Mouse (Mus musculus): ENCODE measurements around the gene St3gal2.
"Not testable (repeated sequence)": the region's sequence is repeated elsewhere in the genome, so short reads cannot be mapped to it uniquely, and the experiment has no call there.

St3gal2 gene

DNA sequence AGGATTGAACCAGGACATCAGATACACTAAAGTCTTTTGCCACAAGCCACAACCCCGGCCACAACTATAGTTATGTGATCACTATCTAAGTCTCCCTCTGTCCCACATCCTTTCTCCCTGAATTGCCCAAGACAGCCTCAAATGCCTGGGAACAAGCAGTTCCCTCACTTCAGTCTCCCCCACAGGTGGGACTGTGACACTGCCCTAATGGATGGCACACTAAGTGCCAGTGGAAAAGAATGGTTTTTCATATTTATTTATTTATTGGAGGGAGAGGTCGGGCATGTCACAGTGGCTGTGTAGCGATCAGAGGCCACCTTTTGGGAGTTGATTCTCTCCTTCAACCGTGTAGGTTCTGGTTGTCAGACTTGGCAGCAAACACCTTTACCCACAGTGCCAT is 26.0 kb downstream of the St3gal2 start:
- DNase-seq, result no peak

- peak; percentile 70 for DNase-seq
These were observed 30.4 kb downstream of the St3gal2 start for GRCm38 (mm10) chr8:110950065-110950484.

GRCm38 (mm10) chr8:110954776-110955175 is 35.1 kb downstream of the St3gal2 start:
- no peak for DNase-seq

DNA sequence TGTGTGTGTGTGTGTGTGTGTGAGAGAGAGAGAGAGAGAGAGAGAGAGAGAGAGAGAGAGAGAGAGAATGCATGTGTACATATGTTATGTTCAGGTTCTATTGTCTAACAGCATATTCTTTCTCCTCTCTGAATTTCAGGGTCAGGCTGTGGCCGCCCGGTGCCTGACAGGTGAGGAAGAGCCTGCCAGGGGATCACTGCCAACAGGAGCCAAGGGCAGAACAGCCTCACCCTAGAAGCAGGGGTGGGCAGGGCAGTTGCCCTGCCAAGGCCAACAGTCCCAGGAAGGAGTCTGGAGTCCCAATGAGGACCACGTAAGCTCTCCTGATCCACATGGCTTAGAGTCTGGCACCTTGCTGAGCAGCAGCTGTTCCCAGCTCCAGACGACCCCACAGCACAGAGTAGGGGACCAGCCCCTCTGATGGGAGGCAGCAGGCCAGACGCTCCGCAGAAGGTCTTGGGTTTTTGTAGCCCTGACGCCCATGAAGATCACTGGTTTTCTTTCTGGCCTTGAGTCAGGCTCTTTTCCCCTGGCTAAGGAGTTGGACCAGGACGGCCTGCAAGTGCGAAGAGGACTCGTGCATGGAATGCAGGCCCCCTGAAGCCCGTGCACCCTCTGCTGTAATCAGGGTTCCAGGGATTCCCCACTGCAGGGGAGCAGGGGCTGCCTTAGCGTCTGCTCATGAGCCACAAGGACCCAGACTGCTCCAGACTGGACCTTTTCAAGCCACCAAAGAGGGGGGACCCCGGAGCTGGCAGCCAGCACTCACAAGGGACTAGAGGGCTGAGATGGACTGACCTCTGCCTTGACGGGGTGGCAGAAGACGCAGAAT is 37.1 kb downstream of the St3gal2 start:
- DNase-seq, result no peak

- DNase-seq, result no peak
These were observed 37.7 kb downstream of the St3gal2 start for GRCm38 (mm10) chr8:110957471-110957870.

DNA sequence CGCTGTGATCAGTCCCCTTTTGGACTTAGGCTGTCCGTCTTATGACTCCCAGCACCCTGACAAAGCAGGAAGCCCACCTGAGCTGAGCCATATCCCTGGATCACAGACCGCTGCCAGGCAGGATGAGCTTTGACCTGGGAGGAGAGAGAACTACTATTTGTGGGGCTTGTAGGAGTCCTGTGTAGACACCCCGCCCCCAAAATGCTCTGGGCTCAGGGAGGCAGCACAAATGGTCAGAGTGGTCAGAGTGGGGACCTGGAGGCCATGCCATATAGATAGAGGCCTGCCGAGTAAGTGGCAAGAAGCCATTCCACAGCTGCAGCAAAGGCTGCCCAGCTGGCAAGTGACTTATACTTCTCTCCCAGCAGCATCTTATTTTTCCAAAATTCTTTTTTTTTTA is 38.4 kb downstream of the St3gal2 start:
- DNase-seq, result no peak

- DNase-seq, result not testable (repeated sequence)
These were observed 38.8 kb downstream of the St3gal2 start for GRCm38 (mm10) chr8:110958553-110958952.

- DNase-seq, result no peak
These were observed 39.5 kb downstream of the St3gal2 start for GRCm38 (mm10) chr8:110959071-110959780.

DNA sequence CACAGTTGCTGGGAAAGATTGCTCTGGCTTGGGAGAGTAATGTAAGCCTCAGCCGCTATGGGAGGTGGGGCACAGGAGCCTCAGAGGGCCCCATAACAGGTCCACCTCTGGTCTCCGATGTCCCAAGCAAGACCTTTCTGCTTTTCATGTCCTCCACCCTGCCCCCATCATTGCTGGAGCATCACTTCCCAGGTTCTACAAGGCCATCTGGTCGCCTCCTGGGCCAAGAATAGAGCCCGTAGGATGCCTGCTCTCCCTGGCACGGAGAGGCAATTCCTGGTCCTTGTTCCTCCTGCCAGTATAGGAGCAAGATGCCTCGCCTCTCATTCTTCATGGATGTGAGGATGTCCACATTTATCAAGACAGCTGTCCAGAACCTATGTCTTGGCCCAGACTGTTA is 40.2 kb downstream of the St3gal2 start:
- DNase-seq, result no peak

DNA sequence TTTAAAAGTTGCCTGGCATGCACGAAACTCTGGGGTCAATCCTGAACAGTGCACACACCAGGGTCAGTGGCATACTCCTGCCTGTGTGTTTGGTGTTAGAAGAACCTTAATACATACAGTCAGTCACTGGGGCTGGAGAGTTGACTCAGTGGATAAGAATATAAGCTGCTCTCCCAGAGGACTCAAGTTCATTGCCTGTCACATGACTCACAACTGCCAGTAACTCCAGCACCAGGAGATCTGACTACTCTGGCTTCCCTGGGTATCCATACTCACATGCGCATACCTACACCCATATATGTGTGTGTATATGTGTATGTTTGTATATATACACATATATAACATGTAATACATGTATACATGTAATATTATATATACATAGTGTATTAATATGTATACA is 43.3 kb downstream of the St3gal2 start:
- no peak for DNase-seq

DNA sequence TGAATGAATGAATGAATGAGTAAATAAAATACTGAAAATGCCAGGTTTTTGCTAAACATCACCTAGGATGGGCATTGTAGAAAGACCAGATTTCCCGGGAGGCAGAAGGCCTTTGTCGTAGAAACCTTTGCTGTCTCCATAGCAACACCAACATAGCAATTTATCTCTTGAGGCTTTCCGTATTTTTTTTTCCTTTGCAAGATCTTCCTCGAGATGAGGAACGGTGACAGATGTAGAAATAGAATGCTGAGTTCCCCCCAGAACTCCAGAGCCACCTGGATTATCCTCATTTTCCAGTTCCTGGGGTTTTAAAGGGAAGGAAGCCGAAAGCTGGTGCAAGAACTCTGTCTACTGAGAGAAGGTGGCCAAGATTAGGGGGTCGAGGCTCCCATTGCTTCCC is 44.9 kb downstream of the St3gal2 start:
- DNase-seq, result no peak

DNA sequence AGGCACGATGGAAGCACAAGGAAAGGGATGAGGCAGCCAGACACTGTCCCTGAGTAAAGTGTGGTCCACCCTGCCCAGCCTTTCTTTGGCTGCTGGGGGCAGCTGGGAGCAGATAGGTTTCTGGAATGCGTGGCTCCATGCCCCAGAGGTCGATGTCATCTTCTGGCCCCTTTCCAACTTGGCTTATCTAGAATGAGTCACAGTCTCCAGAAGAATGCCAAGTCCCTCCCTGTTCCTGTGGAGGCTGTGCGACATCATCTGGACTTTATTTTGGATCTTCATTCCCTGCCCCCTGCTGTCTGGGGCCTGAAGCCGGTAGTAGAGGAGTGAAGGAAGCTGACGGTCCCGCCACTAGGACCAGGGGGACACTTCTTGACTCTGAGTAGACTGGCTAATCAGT is 45.9 kb downstream of the St3gal2 start:
- peak; percentile 94 for DNase-seq

DNA sequence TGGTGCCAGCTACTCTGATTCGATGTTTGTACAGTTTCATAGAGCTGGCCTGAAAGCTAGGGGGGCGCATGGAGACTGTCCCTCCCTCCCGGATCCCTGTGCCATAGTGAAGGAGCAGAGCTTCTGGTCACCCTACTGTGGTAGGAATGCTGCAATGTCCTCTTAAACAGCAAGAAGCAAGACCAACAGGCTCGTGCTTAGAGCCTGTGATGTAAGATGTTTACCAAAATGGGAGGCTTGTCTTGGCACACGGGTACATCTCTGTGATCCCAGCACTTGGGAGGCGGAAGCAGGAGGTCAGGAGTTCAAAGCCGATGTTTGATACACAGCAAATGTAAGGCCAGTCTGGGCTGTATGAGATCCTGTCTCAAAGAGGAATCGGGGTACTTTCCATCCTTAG is 46.9 kb downstream of the St3gal2 start:
- DNase-seq, result peak; percentile 76

DNA sequence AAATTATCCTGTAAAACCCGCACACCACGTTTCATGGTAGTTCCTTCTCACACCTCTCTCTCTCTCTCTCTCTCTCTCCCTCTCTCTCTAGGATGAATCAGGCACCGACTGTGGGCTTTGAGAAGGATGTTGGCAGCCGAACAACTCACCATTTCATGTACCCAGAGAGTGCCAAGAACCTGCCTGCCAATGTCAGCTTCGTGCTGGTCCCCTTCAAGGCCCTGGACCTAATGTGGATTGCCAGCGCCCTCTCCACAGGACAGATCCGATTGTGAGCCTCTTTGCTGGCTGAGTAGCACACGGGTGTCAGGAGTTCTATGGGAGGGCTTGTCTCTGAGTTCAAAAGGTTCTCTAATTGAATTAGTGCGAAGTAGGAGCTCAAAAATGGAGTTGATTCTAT is 47.6 kb downstream of the St3gal2 start:
- no peak for DNase-seq

- DNase-seq, result peak; percentile 94
These were observed 50.4 kb downstream of the St3gal2 start for GRCm38 (mm10) chr8:110969910-110970770.

- DNase-seq, result not testable (repeated sequence)
These were observed 56.8 kb downstream of the St3gal2 start for GRCm38 (mm10) chr8:110976532-110976931.

DNA sequence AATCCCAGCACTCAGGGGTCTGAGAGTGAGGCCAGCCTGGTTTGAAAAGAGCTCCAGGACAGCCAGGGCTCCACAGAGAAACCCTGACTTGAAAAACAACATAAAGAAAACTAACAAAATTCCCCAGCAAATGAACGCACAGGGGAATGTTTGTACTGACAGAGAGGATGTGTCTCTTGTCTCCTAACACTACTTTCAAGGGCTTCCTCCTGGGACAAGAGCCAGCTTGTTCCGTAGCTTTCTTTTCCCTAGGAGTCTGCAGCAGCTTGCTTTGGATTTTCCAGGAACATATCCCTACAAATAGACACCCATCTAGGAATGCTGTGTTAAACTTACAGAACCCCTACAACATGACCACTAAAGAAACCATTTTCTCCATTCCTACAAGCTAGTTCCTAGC is 58.3 kb downstream of the St3gal2 start:
- DNase-seq, result peak; percentile 14

GRCm38 (mm10) chr8:110981304-110981703 is 61.6 kb downstream of the St3gal2 start:
- no peak for DNase-seq

DNA sequence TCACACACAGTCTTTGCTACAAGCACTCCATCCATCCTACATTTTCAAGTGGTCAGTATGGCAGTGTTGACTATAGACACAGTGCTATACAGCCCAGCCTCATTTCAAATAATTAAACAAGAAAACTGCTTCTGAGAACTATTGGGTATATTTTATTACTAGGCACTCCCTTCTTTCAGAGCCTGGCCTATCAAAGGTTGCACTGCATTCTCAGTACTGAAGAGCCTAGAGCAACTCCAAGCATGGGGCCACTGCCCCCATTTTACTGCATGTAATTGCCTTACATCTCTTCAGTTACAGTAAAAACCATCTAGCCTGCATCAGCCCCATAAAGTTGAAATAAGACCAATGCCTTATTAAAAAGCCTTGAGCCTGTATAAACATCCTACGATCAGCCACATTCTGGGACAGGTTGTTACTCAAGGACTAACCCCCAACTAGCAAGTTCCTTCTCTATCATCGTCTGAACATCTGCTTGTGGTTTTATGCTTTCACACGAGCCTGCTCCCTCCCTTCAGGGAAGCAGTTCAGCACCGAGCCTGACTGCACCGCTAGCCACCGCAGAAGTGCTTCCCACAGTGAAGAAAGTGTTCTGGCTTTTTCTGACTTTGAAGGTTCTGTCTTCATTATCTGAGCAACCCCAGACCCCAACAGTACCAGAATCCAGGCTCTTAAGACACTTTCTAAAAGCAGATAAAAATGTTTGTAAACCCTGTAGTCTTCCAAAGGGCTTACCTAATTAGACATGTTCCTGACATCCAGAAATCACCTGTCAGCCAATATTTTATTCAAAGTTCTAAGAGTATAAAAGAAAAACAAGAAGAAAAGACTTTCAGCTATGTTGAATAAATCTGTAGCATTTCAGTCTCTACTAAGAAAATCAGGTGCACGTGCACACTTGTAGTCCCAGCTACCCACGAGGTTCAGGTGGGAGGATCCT is 68.4 kb downstream of the St3gal2 start:
- DNase-seq, result no peak

GRCm38 (mm10) chr8:110990017-110990416 is 70.3 kb downstream of the St3gal2 start:
- no peak for DNase-seq

GRCm38 (mm10) chr8:110996641-110997430 is 77.1 kb downstream of the St3gal2 start:
- no peak for DNase-seq
